Mouse (Mus musculus) heart, postnatal 0 days (tissue): ENCODE measurements around the gene Prm3.

Experiments used
- CTCF ChIP-seq: IDR thresholded peaks from 2 replicates; pipeline ENCODE4 v1.5.1; 2016; ENCODE audit warnings: antibody characterized with exemption, control low read depth, low read depth
- EP300 ChIP-seq: IDR thresholded peaks from 2 replicates; pipeline ENCODE4 v1.6.1; 2016; ENCODE audit warnings: antibody characterized with exemption, low read depth

- no peak for TF ChIP-seq CTCF
- no peak for TF ChIP-seq EP300
These were observed 21.9 kb downstream of the Prm3 start for GRCm38 (mm10) chr16:10768821-10769220.
